Mouse (Mus musculus): Measurements from ENCODE around the gene Fam185a. TPM values are rescaled to one million over a fixed set of nuclear protein-coding genes. Genes with fewer than 3 reads are reported as not detected.

The Fam185a gene
- polyA plus RNA-seq, 1 experiment = 1.2 TPM

DNA sequence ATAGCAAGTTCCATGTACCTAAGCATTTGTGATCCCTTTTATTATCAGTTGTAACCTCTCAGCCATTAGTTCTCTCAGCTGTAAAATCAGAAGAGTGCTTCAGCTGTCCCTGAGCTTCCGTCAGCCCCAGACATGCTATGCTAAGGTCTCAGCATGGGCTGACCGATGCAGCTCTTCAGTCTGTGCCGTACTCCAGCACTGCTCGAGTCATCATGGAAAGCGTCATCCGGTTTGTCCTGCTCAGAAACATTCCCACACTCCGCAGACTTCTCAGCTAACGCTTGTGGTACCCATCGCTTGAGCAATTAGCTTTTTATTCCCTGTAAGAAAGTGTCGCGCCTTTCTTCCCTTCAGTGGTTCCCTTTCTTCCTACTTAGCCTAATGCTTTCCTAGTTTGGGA lies 74.2 kb downstream of the Fam185a start:
- TF ChIP-seq CTCF (IDR thresholded peaks at IDR 0.05; ENCODE audit: insufficient read depth, low read length) = no peak
- no peak for TF ChIP-seq POLR2A (IDR thresholded peaks at IDR 0.05; ENCODE audit: borderline replicate concordance, extremely low read depth, low read depth, low read length)
- H3K4me3 ChIP-seq (replicated peaks; ENCODE audit: extremely low read depth, low read depth, low read length) = no peak overlapping the region
- WGBS = 87% methylated on average over 11 of the region's 11 CpGs

DNA sequence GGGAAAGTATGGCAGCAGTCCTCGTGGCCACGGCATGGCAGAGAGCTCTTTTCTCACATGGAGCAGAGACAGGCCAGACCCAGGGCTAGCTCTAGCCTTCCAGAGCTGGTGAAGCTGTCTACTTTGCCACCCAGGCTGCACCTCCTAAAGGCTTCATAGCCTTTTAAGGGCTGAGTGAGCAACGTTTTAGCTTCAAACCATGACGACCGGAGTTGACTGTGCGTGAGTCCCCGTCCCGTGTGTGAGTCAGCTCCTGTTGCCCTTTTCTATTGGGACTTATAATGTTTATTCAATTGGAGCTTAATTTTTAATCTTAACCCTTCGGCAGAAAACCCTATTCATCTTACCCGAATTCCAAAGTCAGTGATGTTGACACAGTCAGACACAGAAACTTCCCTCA lies 75.4 kb downstream of the Fam185a start:
- DNase-seq = no peak
- no peak for TF ChIP-seq CTCF (IDR thresholded peaks at IDR 0.05; ENCODE audit: insufficient read depth, low read length)
- TF ChIP-seq POLR2A (IDR thresholded peaks at IDR 0.05; ENCODE audit: borderline replicate concordance, extremely low read depth, low read depth, low read length) = no peak
- WGBS = 69% methylated on average over 10 of the region's 10 CpGs
- Histone ChIP-seq H3K4me3 (replicated peaks; ENCODE audit: extremely low read depth, low read depth, low read length) (no peak overlapping the region), H3K4me1 (ENCODE audit: control insufficient read depth, insufficient read depth, low read length) (no peaks in the 10 kb centered on the region)

More for the DNA sequence above, 74.2 kb downstream of the Fam185a start:
- no peak for DNase-seq
- no peaks in the 10 kb centered on the region for H3K4me1 ChIP-seq (ENCODE audit: control insufficient read depth, insufficient read depth, low read length)

DNA sequence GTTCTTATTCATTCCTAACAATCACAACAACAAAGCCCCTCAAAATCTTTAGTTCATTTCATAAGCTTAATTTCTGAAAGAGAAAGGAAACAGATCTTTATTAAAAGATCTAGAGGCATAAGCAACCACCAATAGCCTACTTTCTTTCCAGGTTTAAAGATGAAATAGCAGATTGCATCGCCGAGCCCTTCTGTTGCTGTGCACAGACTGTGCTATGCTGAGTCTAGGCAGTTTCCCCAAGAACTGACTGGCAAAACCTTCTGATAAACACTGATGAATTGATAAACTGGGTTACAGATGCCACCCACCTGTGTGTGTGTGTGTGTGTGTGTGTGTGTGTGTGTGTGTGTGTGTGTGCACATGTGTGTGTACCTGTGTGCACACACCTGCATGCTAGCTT lies 76.2 kb downstream of the Fam185a start:
- DNase-seq = no peak
- no peak for TF ChIP-seq POLR2A (IDR thresholded peaks at IDR 0.05; ENCODE audit: borderline replicate concordance, extremely low read depth, low read depth, low read length)
- no peak for TF ChIP-seq CTCF (IDR thresholded peaks at IDR 0.05; ENCODE audit: insufficient read depth, low read length)
- H3K4me1 ChIP-seq (ENCODE audit: control insufficient read depth, insufficient read depth, low read length) = no peaks in the 10 kb centered on the region
- WGBS = 83% methylated on average over 2 of the region's 2 CpGs
- H3K4me3 ChIP-seq (replicated peaks; ENCODE audit: extremely low read depth, low read depth, low read length) = no peak overlapping the region

DNA sequence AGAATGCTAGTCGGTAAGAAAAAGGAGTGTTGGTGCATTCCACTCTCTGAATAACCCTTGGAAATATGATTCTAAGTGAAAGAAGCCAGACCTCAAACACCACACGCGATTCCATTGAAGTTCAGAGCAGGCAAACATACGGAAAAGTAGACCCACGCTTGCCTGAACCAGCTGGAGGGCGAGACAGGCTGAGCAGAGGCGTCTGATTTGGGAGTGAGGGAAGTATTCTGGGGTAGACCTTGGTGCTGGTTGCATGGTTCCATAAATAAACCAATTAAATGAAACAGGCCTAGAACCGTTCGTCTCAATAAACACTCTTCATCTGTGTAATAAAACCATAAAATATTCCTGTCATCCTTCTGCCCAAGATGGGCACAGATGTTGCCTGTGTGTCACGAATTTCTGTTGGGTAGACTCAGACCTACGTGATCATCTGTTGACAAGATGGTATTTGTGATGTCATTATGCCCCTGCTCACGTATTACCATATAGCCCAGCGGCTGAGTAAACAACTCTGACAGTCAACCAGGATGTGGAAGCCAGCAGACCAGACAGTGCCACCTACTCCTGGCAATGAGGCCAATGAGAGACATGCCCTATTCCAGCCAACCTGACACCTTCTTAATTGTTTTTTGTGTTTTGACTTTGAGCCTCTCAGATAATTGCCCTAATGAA lies 78.3 kb downstream of the Fam185a start:
- no peaks in the 10 kb centered on the region for H3K4me1 ChIP-seq (ENCODE audit: control insufficient read depth, insufficient read depth, low read length)
- no peak for DNase-seq
- no peak for TF ChIP-seq CTCF (IDR thresholded peaks at IDR 0.05; ENCODE audit: insufficient read depth, low read length)
- TF ChIP-seq POLR2A (IDR thresholded peaks at IDR 0.05; ENCODE audit: borderline replicate concordance, extremely low read depth, low read depth, low read length) = no peak
- no peak overlapping the region for H3K4me3 ChIP-seq (replicated peaks; ENCODE audit: extremely low read depth, low read depth, low read length)
- 89% methylated on average over 13 of the region's 13 CpGs for WGBS

DNA sequence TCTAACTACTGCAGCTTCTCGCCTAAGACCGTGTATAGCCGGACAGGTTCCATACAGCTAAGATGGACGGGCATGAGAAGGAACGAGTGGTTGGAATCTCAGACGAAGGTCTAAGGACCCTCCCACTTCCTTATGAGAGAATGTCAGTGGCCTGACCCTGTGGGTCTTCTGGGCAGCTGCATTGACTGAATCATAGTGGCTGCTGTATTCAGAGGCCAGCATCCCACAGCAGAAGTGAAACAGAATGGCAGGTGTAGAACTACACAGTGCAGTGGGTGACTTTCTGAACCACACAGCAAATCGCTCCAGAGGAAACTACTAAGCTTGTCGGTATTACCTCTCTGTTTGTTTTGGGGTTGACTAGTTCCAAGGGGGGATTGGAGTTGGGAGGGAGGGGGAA lies 80.4 kb downstream of the Fam185a start:
- no peak overlapping the region for H3K4me3 ChIP-seq (replicated peaks; ENCODE audit: extremely low read depth, low read depth, low read length)
- WGBS = 80% methylated on average over 8 of the region's 8 CpGs
- no peaks in the 10 kb centered on the region for H3K4me1 ChIP-seq (ENCODE audit: control insufficient read depth, insufficient read depth, low read length)
- no peak for TF ChIP-seq CTCF (IDR thresholded peaks at IDR 0.05; ENCODE audit: insufficient read depth, low read length)
- no peak for TF ChIP-seq POLR2A (IDR thresholded peaks at IDR 0.05; ENCODE audit: borderline replicate concordance, extremely low read depth, low read depth, low read length)
- no peak for DNase-seq

DNA sequence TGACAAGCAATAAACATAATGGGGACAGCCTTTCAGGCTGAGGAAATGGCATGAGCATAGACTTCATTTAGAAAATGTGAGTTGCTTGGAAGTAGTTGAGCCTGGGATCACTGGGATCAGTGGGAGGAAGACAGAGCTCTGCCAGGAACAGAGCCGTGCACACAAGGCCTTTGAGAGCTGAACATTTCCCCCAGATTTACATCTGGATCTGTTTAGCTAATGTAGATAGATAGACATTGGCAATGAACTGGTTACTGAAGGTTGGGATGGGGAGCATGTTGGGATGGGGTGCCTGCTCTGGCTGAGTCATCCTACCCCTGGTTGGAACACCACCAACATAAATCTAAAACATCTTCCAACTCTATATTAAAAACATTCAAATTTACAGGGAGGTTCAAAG lies 82.1 kb downstream of the Fam185a start:
- DNase-seq = no peak
- Histone ChIP-seq H3K4me1 (ENCODE audit: control insufficient read depth, insufficient read depth, low read length) (no peaks in the 10 kb centered on the region), H3K4me3 (replicated peaks; ENCODE audit: extremely low read depth, low read depth, low read length) (no peak overlapping the region)
- WGBS = 48% methylated on average over 1 of the region's 1 CpGs
- no peak for TF ChIP-seq POLR2A (IDR thresholded peaks at IDR 0.05; ENCODE audit: borderline replicate concordance, extremely low read depth, low read depth, low read length)
- no peak for TF ChIP-seq CTCF (IDR thresholded peaks at IDR 0.05; ENCODE audit: insufficient read depth, low read length)

DNA sequence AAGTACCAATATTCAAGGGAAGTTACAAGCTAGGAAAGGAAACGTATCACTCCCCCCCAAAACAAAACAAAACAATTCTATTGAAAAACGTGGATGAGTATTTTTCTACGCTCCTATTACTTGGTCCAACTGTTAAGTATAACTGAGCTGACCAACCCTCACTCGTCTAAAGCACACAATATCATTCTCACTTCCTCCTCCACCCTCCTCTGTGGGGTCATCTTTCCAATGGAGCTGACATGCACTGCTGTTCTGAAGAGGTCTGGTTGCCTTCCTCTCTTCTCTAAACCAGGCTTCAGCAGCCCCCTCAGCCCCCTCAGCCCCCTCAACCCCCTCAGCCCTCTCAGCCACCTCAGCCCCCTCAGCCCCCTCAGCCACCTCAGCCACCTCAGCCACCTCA lies 85.0 kb downstream of the Fam185a start:
- WGBS = 63% methylated on average over 4 of the region's 4 CpGs
- no peak overlapping the region for H3K4me3 ChIP-seq (replicated peaks; ENCODE audit: extremely low read depth, low read depth, low read length)
- DNase-seq = no peak
- H3K4me1 ChIP-seq (ENCODE audit: control insufficient read depth, insufficient read depth, low read length) = no peaks in the 10 kb centered on the region
- no peak for TF ChIP-seq CTCF (IDR thresholded peaks at IDR 0.05; ENCODE audit: insufficient read depth, low read length)
- no peak for TF ChIP-seq POLR2A (IDR thresholded peaks at IDR 0.05; ENCODE audit: borderline replicate concordance, extremely low read depth, low read depth, low read length)

DNA sequence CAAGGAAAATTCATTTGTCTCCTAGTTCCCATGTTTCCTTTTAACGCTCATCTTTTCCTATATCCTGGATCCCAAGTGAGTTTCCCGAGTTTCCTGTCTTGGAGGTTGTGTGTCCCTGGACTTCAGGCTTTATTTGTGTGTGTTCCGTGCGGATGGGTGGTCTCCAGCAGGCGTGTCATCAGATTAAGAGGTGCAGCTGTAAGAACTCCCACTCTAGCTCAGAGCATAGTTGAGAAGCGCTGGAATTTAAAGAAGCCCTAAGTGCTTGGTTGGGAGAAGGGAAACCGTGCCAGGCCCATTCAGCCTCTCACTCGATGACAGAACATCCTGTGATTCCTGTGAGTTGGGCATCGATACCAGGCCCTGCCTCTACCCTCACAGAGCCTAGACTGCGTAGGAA lies 88.6 kb downstream of the Fam185a start:
- TF ChIP-seq CTCF (IDR thresholded peaks at IDR 0.05; ENCODE audit: insufficient read depth, low read length) = no peak
- TF ChIP-seq POLR2A (IDR thresholded peaks at IDR 0.05; ENCODE audit: borderline replicate concordance, extremely low read depth, low read depth, low read length) = no peak
- 53% methylated on average over 10 of the region's 10 CpGs for WGBS
- DNase-seq = no peak

DNA sequence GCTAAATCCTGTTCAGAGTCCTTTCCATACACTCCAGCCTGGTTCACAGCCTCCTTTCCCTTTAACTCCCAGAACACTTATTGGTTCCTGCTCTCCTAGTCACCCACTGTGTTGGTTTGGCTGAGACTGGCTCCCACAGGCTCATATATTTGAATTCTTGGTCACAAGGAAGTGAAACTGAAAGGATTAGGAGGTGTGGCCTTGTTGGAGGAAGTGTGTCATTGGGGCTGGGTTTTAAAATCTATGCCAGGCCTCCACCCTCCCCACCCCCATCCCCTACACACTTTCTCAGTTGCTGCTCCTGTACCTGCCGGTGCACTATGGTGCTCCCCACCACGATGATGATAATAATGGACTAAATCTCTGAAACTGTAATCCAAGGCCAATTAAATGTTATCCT lies 92.8 kb downstream of the Fam185a start:
- 79% methylated on average over 2 of the region's 2 CpGs for WGBS
- TF ChIP-seq CTCF (IDR thresholded peaks at IDR 0.05; ENCODE audit: insufficient read depth, low read length) = no peak
- TF ChIP-seq POLR2A (IDR thresholded peaks at IDR 0.05; ENCODE audit: borderline replicate concordance, extremely low read depth, low read depth, low read length) = no peak
- no peak overlapping the region for H3K4me3 ChIP-seq (replicated peaks; ENCODE audit: extremely low read depth, low read depth, low read length)
- H3K4me1 ChIP-seq (ENCODE audit: control insufficient read depth, insufficient read depth, low read length) = no peaks in the 10 kb centered on the region
- DNase-seq = no peak

More for the DNA sequence above, 88.6 kb downstream of the Fam185a start:
- no peaks in the 10 kb centered on the region for H3K4me1 ChIP-seq (ENCODE audit: control insufficient read depth, insufficient read depth, low read length)
- no peak overlapping the region for H3K4me3 ChIP-seq (replicated peaks; ENCODE audit: extremely low read depth, low read depth, low read length)

DNA sequence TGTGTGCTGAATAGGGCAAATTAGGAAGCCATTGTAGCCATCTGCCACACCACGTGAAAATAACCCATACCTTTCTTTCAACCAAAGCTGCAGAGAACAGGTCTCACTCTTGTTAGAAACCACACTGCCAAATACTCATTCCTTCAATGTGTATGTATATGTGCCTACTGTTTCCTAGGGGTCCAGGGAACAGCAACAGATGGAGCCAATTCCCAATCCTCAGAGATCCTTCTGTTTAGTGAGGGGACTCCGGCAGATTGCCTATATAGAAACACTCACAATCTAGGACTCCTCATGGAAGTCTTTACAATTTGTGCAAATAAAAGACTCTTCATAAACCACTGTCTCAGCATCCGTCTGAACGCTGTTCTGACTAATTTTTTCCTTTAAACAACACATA lies 93.4 kb downstream of the Fam185a start:
- Histone ChIP-seq H3K4me3 (replicated peaks; ENCODE audit: extremely low read depth, low read depth, low read length) (no peak overlapping the region), H3K4me1 (ENCODE audit: control insufficient read depth, insufficient read depth, low read length) (no peaks in the 10 kb centered on the region)
- TF ChIP-seq CTCF (IDR thresholded peaks at IDR 0.05; ENCODE audit: insufficient read depth, low read length) (no peak), POLR2A (IDR thresholded peaks at IDR 0.05; ENCODE audit: borderline replicate concordance, extremely low read depth, low read depth, low read length) (no peak)
- 86% methylated on average over 4 of the region's 4 CpGs for WGBS
- no peak for DNase-seq
